Mouse (Mus musculus) C2C12 (cell line): ENCODE results near the gene Ank2.

ENCODE experiments used
- CTCF ChIP-seq: IDR thresholded peaks from one replicate; pipeline ENCODE4 v1.5.1; 2011; ENCODE audit not compliant: control insufficient read depth, insufficient read depth, insufficient read length
- MYOG ChIP-seq: IDR thresholded peaks from one replicate; pipeline ENCODE4 v1.6.1; 2011; ENCODE audit not compliant: control insufficient read depth, insufficient read length; ENCODE audit errors: extremely low read depth
- USF1 ChIP-seq: IDR thresholded peaks from one replicate; pipeline ENCODE4 v1.6.1; 2011; ENCODE audit warnings: low read depth, mild to moderate bottlenecking, control low read depth, moderate library complexity

- TF ChIP-seq CTCF (no peak), MYOG (no peak), USF1 (no peak)
Observed at GRCm38 (mm10) chr3:127375956-127376660, 123.0 kb downstream of the Ank2 start.
